Mouse (Mus musculus) liver, embryonic 14.5 days (tissue): Measurements from ENCODE around the gene Prdx5.

ENCODE experiments used
- CTCF ChIP-seq: IDR thresholded peaks from 2 replicates; pipeline ENCODE4 v1.5.1; 2016; ENCODE audit warnings: antibody characterized with exemption, low read depth, control low read depth
- EP300 ChIP-seq: IDR thresholded peaks from 2 replicates; pipeline ENCODE4 v1.6.1; 2016; ENCODE audit warnings: antibody characterized with exemption, low read depth

DNA sequence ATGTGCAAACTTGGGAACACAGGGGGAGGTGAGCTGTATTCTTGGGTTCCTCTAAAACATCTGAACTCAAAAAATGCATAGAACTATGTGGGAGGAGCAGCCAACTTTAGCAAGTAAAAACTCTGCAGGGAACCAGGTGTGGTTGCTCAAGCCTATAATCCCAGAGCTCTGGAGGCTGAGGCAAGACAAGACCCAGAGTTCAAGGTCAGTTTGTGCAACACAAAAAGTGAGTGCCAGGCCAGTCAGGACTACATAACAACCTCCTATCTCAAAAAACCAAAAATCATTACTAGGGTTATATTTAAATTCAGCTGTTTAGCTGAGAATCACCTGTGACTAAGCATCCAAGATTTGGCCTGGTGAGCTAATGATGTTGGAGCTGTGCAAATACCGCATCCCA, 22.1 kb upstream of the Prdx5 start:
- no peak for TF ChIP-seq EP300
- no peak for TF ChIP-seq CTCF
